Mouse (Mus musculus) ES-E14 (cell line): ENCODE measurements around the gene Pprc1. TPM values are rescaled to one million over a fixed set of nuclear protein-coding genes. Genes with fewer than 3 reads are reported as not detected.

Experiments
- DNase-seq: peaks from one replicate; pipeline ENCODE4 v3.0.0-alpha.2; 2013; ENCODE audit warnings: low read depth, low spot score
- H3K27ac ChIP-seq: 2 replicates; pipeline ENCODE4 v1.5.1; 2012; ENCODE audit warnings: low read depth, mild to moderate bottlenecking, low read length, moderate library complexity, mixed read lengths; ENCODE audit not compliant: poor library complexity, insufficient read depth, severe bottlenecking
- H3K36me3 ChIP-seq: 2 replicates; pipeline ENCODE4 v1.6.1; 2012; ENCODE audit warnings: mild to moderate bottlenecking, low read length, moderate library complexity, mixed read lengths; ENCODE audit not compliant: control insufficient read depth, poor library complexity, insufficient read depth, severe bottlenecking
- H3K4me1 ChIP-seq, 2 experiments: fragments of 150-350 bp in 1 of 2; sonication (generic) in 1 of 2; 2 replicates each; pipeline ENCODE4 v1.6.1; 2012; ENCODE audit warnings: low read length in 2 of 2, mild to moderate bottlenecking in 1 of 2, mixed read lengths in 1 of 2; ENCODE audit not compliant: control insufficient read depth in 2 of 2, insufficient read depth in 2 of 2, poor library complexity in 1 of 2
- H3K4me3 ChIP-seq, 2 experiments: fragments of 150-350 bp in 1 of 2; sonication (generic) in 1 of 2; 2 replicates each; pipeline ENCODE4 v1.5.1; 2012; ENCODE audit warnings: low read length in 2 of 2, low read depth in 1 of 2, mild to moderate bottlenecking in 1 of 2, mixed read lengths in 1 of 2; ENCODE audit not compliant: insufficient read depth in 1 of 2, poor library complexity in 1 of 2, severe bottlenecking in 1 of 2
- H3K9ac ChIP-seq: 2 replicates; pipeline ENCODE4 v1.6.1; 2012; ENCODE audit warnings: low read depth, mild to moderate bottlenecking, low read length, mixed read lengths; ENCODE audit not compliant: poor library complexity, insufficient read depth, severe bottlenecking
- H3K9me3 ChIP-seq: fragments of 150-350 bp; sonication (generic); 2 replicates; pipeline ENCODE4 v1.6.1; 2012; ENCODE audit warnings: low read depth, mild to moderate bottlenecking, low read length; ENCODE audit not compliant: control insufficient read depth, insufficient read depth
- CHD2 ChIP-seq: IDR thresholded peaks from 2 replicates; pipeline ENCODE4 v1.6.1; 2014; ENCODE audit warnings: mild to moderate bottlenecking, low read depth, low read length, inconsistent platforms
- HCFC1 ChIP-seq: IDR thresholded peaks from 2 replicates; pipeline ENCODE4 v1.6.1; 2012; ENCODE audit warnings: low read length, inconsistent platforms, borderline replicate concordance; ENCODE audit not compliant: insufficient read depth
- MAFK ChIP-seq: IDR thresholded peaks from 2 replicates; pipeline ENCODE4 v1.6.1; 2014; ENCODE audit warnings: mild to moderate bottlenecking, low read depth, low read length, inconsistent platforms; ENCODE audit not compliant: insufficient read depth
- ZC3H11A ChIP-seq: IDR thresholded peaks from 2 replicates; pipeline ENCODE4 v1.6.1; 2012; ENCODE audit warnings: low read depth, mild to moderate bottlenecking, inconsistent platforms, low read length, borderline replicate concordance
- ZNF384 ChIP-seq: IDR thresholded peaks from 2 replicates; pipeline ENCODE4 v1.6.1; 2012; ENCODE audit warnings: low read depth, low read length, inconsistent platforms
- in situ Hi-C, 2 experiments: fragments of 600-800 bp; cut with MboI; formaldehyde crosslinking; loops; one replicate each; pipeline ENCODE4 v1.15.1; 2025; ENCODE audit warnings: low sequenced_read_pairs in 2 of 2, inconsistent platforms in 1 of 2; ENCODE audit not compliant: unreplicated experiment in 2 of 2
- total RNA-seq: library from RNA; depleted of rRNA; stranded (reverse); fragments of 300-350 nt; gene quantifications from 2 replicates; pipeline ENCODE4 v1.2.3, GENCODE M21; 2012; rRNA removed

Pprc1 gene
- total RNA-seq, 1 experiment, result 68.4 TPM

DNA sequence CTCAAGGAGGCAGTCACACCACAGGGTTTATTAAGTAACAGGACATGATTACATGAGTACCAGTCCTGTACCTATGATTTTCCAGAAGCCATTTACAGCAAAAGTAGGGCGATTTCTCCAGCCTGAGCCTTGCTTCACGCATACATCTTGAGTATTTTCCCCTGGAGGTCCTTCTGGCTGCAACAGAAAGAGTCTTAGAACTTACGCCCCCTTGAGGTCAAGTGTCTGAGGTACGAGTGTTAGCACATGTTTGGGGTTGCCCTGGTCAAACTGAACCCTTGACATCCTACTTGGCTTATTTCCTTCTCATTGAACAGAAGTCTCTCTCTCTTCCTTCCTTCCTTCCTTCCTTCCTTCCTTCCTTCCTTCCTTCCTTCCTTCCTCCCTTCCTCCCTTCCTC is 69.9 kb downstream of the Pprc1 start:
- no peak overlapping the region for H3K9ac ChIP-seq
- no peak overlapping the region for H3K27ac ChIP-seq
- H3K4me3 ChIP-seq, result no peak overlapping the region
- no peaks in the 10 kb centered on the region for H3K4me1 ChIP-seq
- in situ Hi-C loops, result no loop called here
- no peak for TF ChIP-seq ZC3H11A
- TF ChIP-seq HCFC1, result no peak
- TF ChIP-seq MAFK, result no peak
- no peak for TF ChIP-seq CHD2
- no peak for TF ChIP-seq ZNF384
- H3K9me3 ChIP-seq, result no peaks in the 10 kb centered on the region
- H3K36me3 ChIP-seq, result no peaks in the 10 kb centered on the region
- DNase-seq, result no peak

DNA sequence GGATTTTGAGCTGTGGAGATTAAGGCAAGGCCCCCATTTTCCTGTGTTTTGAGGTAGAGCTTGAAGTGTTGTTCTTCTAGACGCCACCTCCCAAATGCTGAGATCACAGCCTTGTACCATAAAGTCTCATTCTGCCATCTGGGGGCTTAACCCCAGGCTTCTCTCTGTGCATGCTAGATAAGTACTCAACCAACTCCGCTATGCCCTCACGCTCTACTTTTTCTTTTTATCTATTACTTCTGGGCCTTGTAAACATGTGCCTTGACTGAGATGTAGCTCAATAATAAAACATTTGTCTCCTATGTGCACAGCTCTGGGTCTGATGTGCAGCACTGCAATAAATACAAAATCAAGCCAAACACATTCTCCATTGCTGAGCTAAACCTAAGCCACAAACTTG is 74.8 kb downstream of the Pprc1 start:
- H3K9me3 ChIP-seq, result no peaks in the 10 kb centered on the region
- TF ChIP-seq MAFK, result no peak
- TF ChIP-seq ZNF384, result no peak
- no peak for TF ChIP-seq CHD2
- no peak for TF ChIP-seq ZC3H11A
- no peak for TF ChIP-seq HCFC1
- H3K4me3 ChIP-seq, result no peak overlapping the region
- no peak for DNase-seq
- no peak overlapping the region for H3K27ac ChIP-seq
- in situ Hi-C loops, result no loop called here
- H3K9ac ChIP-seq, result no peak overlapping the region
- H3K4me1 ChIP-seq, result no peaks in the 10 kb centered on the region
- H3K36me3 ChIP-seq, result no peaks in the 10 kb centered on the region

DNA sequence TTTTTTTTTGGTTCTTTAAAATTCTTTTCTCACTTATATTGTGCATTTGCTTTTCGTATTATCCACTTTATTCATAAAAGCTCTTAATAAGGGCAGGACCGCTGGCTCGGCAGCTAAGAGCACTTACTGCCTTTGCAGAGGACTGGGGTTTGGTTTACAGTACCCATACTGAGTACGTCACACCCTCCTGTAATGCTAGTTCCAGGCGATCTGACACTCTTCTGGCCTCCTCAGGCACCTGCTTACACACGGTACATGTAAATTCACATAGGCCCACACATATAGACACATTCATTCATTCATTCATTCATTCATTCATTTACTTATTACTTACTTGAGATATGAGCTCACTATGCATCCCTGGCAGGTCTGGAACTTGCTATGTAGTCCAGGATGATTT is 76.2 kb downstream of the Pprc1 start:
- no peaks in the 10 kb centered on the region for H3K4me1 ChIP-seq

More for the DNA sequence above, 76.2 kb downstream of the Pprc1 start:
- DNase-seq, result no peak
- no peak overlapping the region for H3K4me3 ChIP-seq
- H3K9me3 ChIP-seq, result no peaks in the 10 kb centered on the region
- H3K9ac ChIP-seq, result no peak overlapping the region
- no peak overlapping the region for H3K27ac ChIP-seq
- no peaks in the 10 kb centered on the region for H3K36me3 ChIP-seq
- in situ Hi-C loops, result no loop called here
- TF ChIP-seq ZC3H11A (no peak), CHD2 (no peak), ZNF384 (no peak), HCFC1 (no peak), MAFK (no peak)

Other genes with a start within 250 kb of the Pprc1 start
- 0.85 and 3.4 TPM in 2 replicates for gene Kcnip2, start 228.8 kb upstream of the Pprc1 start, total RNA-seq
- 8.0 and 10.1 TPM in 2 replicates for gene Armh3, start 46.4 kb upstream of the Pprc1 start, total RNA-seq
- 4.9 and 6.9 TPM in 2 replicates for gene Hps6, start 41.4 kb upstream of the Pprc1 start, total RNA-seq
- gene Ldb1, start 328 bp downstream of the Pprc1 start, total RNA-seq, result 123 and 207 TPM in 2 replicates
- gene Nolc1, start 31.0 kb downstream of the Pprc1 start, total RNA-seq, result 134 and 140 TPM in 2 replicates
- 0.16 and 0.22 TPM in 2 replicates for gene Elovl3, start 87.0 kb downstream of the Pprc1 start, total RNA-seq
- 0.18 TPM in 1 of 2 replicates, not detected in the other for gene Pitx3, start 103.4 kb downstream of the Pprc1 start, total RNA-seq
- 29.0 and 31.8 TPM in 2 replicates for gene Gbf1, start 107.6 kb downstream of the Pprc1 start, total RNA-seq